In the genomic region with DNA sequence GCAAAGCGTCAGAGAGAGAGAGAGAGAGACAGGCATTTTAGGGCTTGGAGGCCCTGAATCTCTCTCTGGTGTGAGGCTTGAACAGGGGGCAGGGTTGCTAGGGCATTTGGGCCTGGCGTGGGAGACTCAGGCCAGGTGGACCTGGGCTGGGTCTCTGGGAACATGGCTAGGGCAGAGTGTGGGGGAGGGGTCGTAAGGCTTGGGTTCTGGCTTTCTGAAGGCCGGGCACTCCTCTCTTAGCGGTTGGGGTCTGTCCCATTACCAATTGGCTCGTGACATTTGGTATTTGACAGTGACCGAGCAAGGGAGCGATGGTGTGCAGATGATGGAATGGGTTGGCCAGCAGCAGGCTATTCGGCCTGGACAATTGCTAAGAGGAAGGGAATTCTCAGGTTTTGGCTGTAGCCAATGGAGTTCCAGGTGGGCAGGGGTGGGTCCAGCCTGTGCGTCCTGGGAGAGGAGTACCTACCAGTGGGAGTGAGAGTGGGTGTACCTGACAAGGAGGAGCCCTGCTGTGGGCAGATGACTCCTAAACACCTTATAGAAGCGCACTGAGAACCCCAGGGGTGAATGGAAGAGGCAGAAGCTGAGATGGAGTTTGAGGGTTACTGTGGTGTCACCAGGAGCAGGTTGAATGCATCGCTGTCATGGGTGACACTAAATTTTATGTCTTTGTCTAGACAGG, we compare ENCODE assay signal across 8 mouse cellular contexts. TPM values are rescaled to one million over a fixed set of nuclear protein-coding genes. Genes with fewer than 3 reads are reported as not detected.
DNase-seq lines count a peak whose midpoint lies in the region; ATAC-seq and TF ChIP-seq lines count a peak whose summit lies in the region.

No protein-coding gene starts in this region.

- H3K4me3 ChIP-seq in heart, embryonic 14.5 days (ENCODE audit: control insufficient read depth in 1 of 2, insufficient read depth in 1 of 2, low read depth in 1 of 2, low read length in 2 of 2): peak overlapping the region; percentile 56 to 59
- H3K4me3 ChIP-seq in ES-E14 (ENCODE audit: insufficient read depth in 1 of 2, low read depth in 1 of 2, low read length in 2 of 2, poor library complexity in 1 of 2, severe bottlenecking in 1 of 2): peak overlapping the region; percentile 80 to 88
- H3K4me3 ChIP-seq in forebrain, embryonic 11.5 days (ENCODE audit: low read depth, low read length): peak overlapping the region; percentile 68
- peak overlapping the region; percentile 5 to 39; a peak in 2 of 4 replicates for H3K4me3 ChIP-seq in liver, embryonic 14.5 days (ENCODE audit: insufficient read depth in 1 of 2, low read depth in 2 of 2, low read length in 2 of 2)

- no peak for TF ChIP-seq EP300 in liver, embryonic 14.5 days (IDR thresholded peaks at IDR 0.05; ENCODE audit: low read depth)

- in situ Hi-C loops in ES-E14 (cut with MboI; ENCODE audit: low sequenced_read_pairs in 2 of 2, unreplicated experiment in 2 of 2): no loop called here

- H3K4me1 ChIP-seq in heart, embryonic 14.5 days (ENCODE audit: control insufficient read depth in 2 of 2, insufficient read depth in 2 of 2, low read length in 2 of 2): peaks cover 4 to 24% of the 10 kb centered on the region in 2 experiments; a peak in 3 of 4 replicates
- H3K4me1 ChIP-seq in ES-E14 (ENCODE audit: control insufficient read depth in 2 of 2, insufficient read depth in 2 of 2, low read length in 2 of 2, poor library complexity in 1 of 2): peaks cover 0 to 23% of the 10 kb centered on the region in 2 experiments; a peak in 2 of 4 replicates
- peaks cover 13% of the 10 kb centered on the region; the same call in 1 of the 2 replicates for H3K4me1 ChIP-seq in forebrain, embryonic 11.5 days (replicated peaks; ENCODE audit: control insufficient read depth, insufficient read depth, low read length)
- H3K4me1 ChIP-seq in liver, embryonic 14.5 days (replicated peaks; ENCODE audit: control insufficient read depth in 2 of 2, insufficient read depth in 2 of 2, low read length in 1 of 2): no peaks in the 10 kb centered on the region

- no peak for DNase-seq in heart, adult 11 months
- no peak for DNase-seq in ES-E14 (ENCODE audit: low read depth, low spot score)
- no peak for DNase-seq in forebrain, embryonic 11.5 days (ENCODE audit: low spot score)
- no peak for DNase-seq in liver, embryonic 14.5 days (ENCODE audit: low read depth in 3 of 3, low spot score in 3 of 3)
- DNase-seq in right cerebral cortex, postnatal 36 days (ENCODE audit: low spot score in 2 of 2): no peak
- DNase-seq in left cerebral cortex, adult 11 months (ENCODE audit: low spot score): no peak

- peak overlapping the region; percentile 88 for H3K4me2 ChIP-seq in heart, embryonic 14.5 days (ENCODE audit: low read length)
- peak overlapping the region; percentile 95 for H3K4me2 ChIP-seq in forebrain, embryonic 11.5 days (ENCODE audit: low read depth, low read length, severe bottlenecking)
- H3K4me2 ChIP-seq in liver, embryonic 14.5 days (ENCODE audit: low read depth): peak overlapping the region; percentile 48

- no peak for ATAC-seq in heart, embryonic 14.5 days (ENCODE audit: insufficient number of reproducible peaks, insufficient read depth, low FRiP score, low read depth)
- no peak for ATAC-seq in forebrain, embryonic 11.5 days (replicated peaks; ENCODE audit: low FRiP score)
- ATAC-seq in liver, embryonic 14.5 days (ENCODE audit: insufficient read depth): no peak
- no peak for ATAC-seq in CD4-positive, CD25-positive, alpha-beta regulatory T cell, adult 4 months

- no peak for TF ChIP-seq CTCF in liver, embryonic 14.5 days (IDR thresholded peaks at IDR 0.05; ENCODE audit: low read depth)

- peaks cover 48% of the 10 kb centered on the region for H3K27me3 ChIP-seq in heart, embryonic 14.5 days (ENCODE audit: control insufficient read depth, insufficient read depth, low read length)
- H3K27me3 ChIP-seq in forebrain, embryonic 11.5 days (ENCODE audit: control insufficient read depth, insufficient read depth, low read length): peaks cover 6% of the 10 kb centered on the region; the same call in 1 of the 2 replicates
- H3K27me3 ChIP-seq in liver, embryonic 14.5 days (ENCODE audit: control insufficient read depth, insufficient read depth, low read length): peaks cover 34% of the 10 kb centered on the region

- H3K9me3 ChIP-seq in heart, embryonic 14.5 days (ENCODE audit: control insufficient read depth, low read length): no peaks in the 10 kb centered on the region
- no peaks in the 10 kb centered on the region for H3K9me3 ChIP-seq in ES-E14 (ENCODE audit: control insufficient read depth, insufficient read depth, low read depth, low read length)
- no peaks in the 10 kb centered on the region for H3K9me3 ChIP-seq in forebrain, embryonic 11.5 days (ENCODE audit: control insufficient read depth, low read length)
- H3K9me3 ChIP-seq in liver, embryonic 14.5 days (ENCODE audit: control insufficient read depth, low read length): no peaks in the 10 kb centered on the region

- peak overlapping the region; percentile 64 for H3K9ac ChIP-seq in heart, embryonic 14.5 days (ENCODE audit: low read length)
- peak overlapping the region; percentile 79 for H3K9ac ChIP-seq in ES-E14 (ENCODE audit: insufficient read depth, low read depth, low read length, poor library complexity, severe bottlenecking)
- H3K9ac ChIP-seq in forebrain, embryonic 11.5 days (ENCODE audit: low read length): peak overlapping the region; percentile 81
- no peak overlapping the region for H3K9ac ChIP-seq in liver, embryonic 14.5 days (replicated peaks)

- 44% methylated on average over 12 of the region's 12 CpGs for WGBS in heart, embryonic 14.5 days
- 31% methylated on average over 12 of the region's 12 CpGs for WGBS in forebrain, embryonic 11.5 days
- 41% methylated on average over 12 of the region's 12 CpGs for WGBS in liver, embryonic 14.5 days (ENCODE audit: insufficient replicate concordance)

- no peaks in the 10 kb centered on the region for H3K36me3 ChIP-seq in heart, embryonic 14.5 days (ENCODE audit: control insufficient read depth, insufficient read depth, low read length)
- H3K36me3 ChIP-seq in ES-E14 (ENCODE audit: control insufficient read depth, insufficient read depth, low read length, poor library complexity, severe bottlenecking): no peaks in the 10 kb centered on the region; the same call in 1 of the 2 replicates
- H3K36me3 ChIP-seq in forebrain, embryonic 11.5 days (ENCODE audit: control insufficient read depth, insufficient read depth, low read length): no peaks in the 10 kb centered on the region; the same call in 1 of the 2 replicates
- H3K36me3 ChIP-seq in liver, embryonic 14.5 days (replicated peaks; ENCODE audit: control insufficient read depth, insufficient read depth, low read depth): no peaks in the 10 kb centered on the region

- no peak overlapping the region for H3K27ac ChIP-seq in heart, embryonic 14.5 days (replicated peaks in 1 of 2; ENCODE audit: control insufficient read depth in 1 of 2, insufficient read depth in 1 of 2, low read depth in 2 of 2, low read length in 2 of 2)
- H3K27ac ChIP-seq in ES-E14 (ENCODE audit: insufficient read depth, low read depth, low read length, poor library complexity, severe bottlenecking): no peak overlapping the region
- no peak overlapping the region for H3K27ac ChIP-seq in forebrain, embryonic 11.5 days (ENCODE audit: low read depth, low read length)
- no peak overlapping the region for H3K27ac ChIP-seq in liver, embryonic 14.5 days

TF ChIP-seq in ES-E14, 5 proteins besides CTCF, POLR2A, EP300 and RAD21:
- TF ChIP-seq MAFK (IDR thresholded peaks at IDR 0.05; ENCODE audit: insufficient read depth, low read depth, low read length): no peak
- no peak for TF ChIP-seq CHD2 (IDR thresholded peaks at IDR 0.05; ENCODE audit: low read depth, low read length)
- no peak for TF ChIP-seq ZNF384 (IDR thresholded peaks at IDR 0.05; ENCODE audit: low read depth, low read length)
- TF ChIP-seq HCFC1 (IDR thresholded peaks at IDR 0.05; ENCODE audit: borderline replicate concordance, insufficient read depth, low read length): no peak
- TF ChIP-seq ZC3H11A (IDR thresholded peaks at IDR 0.05; ENCODE audit: borderline replicate concordance, low read depth, low read length): no peak

RNA-seq across cellular contexts. Expression of gene Tmem121, which starts 0.7 kb away (rescaled TPM):
- polyA plus RNA-seq in heart, embryonic 14.5 days (2014; fragmentation: Nextera tagmentation; extraction: Ambion mirVana): 1.1 and 1.2 TPM in 2 replicates
- 12.5 and 20.3 TPM in 2 replicates for total RNA-seq in ES-E14 (2012; rRNA removed)
- polyA plus RNA-seq in forebrain, embryonic 11.5 days (2014; fragmentation: Nextera tagmentation; extraction: Ambion mirVana): 17.0 and 20.3 TPM in 2 replicates
- polyA plus RNA-seq in liver, embryonic 14.5 days (2012; rRNA removed): 0.29 and 0.54 TPM in 2 replicates
- 0.11 TPM in 1 of 2 replicates, not detected in the other for polyA plus RNA-seq in liver, embryonic 14.5 days (2014; fragmentation: Nextera tagmentation; extraction: Ambion mirVana)
- not detected for polyA plus RNA-seq in CD4-positive, CD25-positive, alpha-beta regulatory T cell, adult 4 months (2017; shearing (Covaris generic))

RNA-seq across cellular contexts. Expression of gene Tedc1, which starts 30.2 kb away (rescaled TPM):
- 13.3 and 17.5 TPM in 2 replicates for polyA plus RNA-seq in heart, embryonic 14.5 days (2014; fragmentation: Nextera tagmentation; extraction: Ambion mirVana)
- total RNA-seq in ES-E14 (2012; rRNA removed): 30.3 and 48.0 TPM in 2 replicates
- 57.2 and 58.2 TPM in 2 replicates for polyA plus RNA-seq in forebrain, embryonic 11.5 days (2014; fragmentation: Nextera tagmentation; extraction: Ambion mirVana)
- 8.2 and 12.0 TPM in 2 replicates for polyA plus RNA-seq in liver, embryonic 14.5 days (2012; rRNA removed)
- polyA plus RNA-seq in liver, embryonic 14.5 days (2014; fragmentation: Nextera tagmentation; extraction: Ambion mirVana): 6.4 and 6.8 TPM in 2 replicates
- 1 to 10 TPM; 1.5 to 3.3 TPM for polyA plus RNA-seq in CD4-positive, CD25-positive, alpha-beta regulatory T cell, adult 4 months (2017; shearing (Covaris generic))

RNA-seq across cellular contexts. Expression of gene Crip1, which starts 40.4 kb away (rescaled TPM):
- polyA plus RNA-seq in heart, embryonic 14.5 days (2014; fragmentation: Nextera tagmentation; extraction: Ambion mirVana): 586 and 589 TPM in 2 replicates
- 173 and 210 TPM in 2 replicates for total RNA-seq in ES-E14 (2012; rRNA removed)
- polyA plus RNA-seq in forebrain, embryonic 11.5 days (2014; fragmentation: Nextera tagmentation; extraction: Ambion mirVana): 61.3 and 66.5 TPM in 2 replicates
- 41.5 and 87.7 TPM in 2 replicates for polyA plus RNA-seq in liver, embryonic 14.5 days (2012; rRNA removed)
- 100.0 and 101 TPM in 2 replicates for polyA plus RNA-seq in liver, embryonic 14.5 days (2014; fragmentation: Nextera tagmentation; extraction: Ambion mirVana)
- 1,000 to 10,000 TPM in 1 of 2 experiments, 100 to 1,000 TPM in 1; 784 to 1,045 TPM for polyA plus RNA-seq in CD4-positive, CD25-positive, alpha-beta regulatory T cell, adult 4 months (2017; shearing (Covaris generic))

RNA-seq across cellular contexts. Expression of gene Crip2, which starts 46.4 kb away (rescaled TPM):
- polyA plus RNA-seq in heart, embryonic 14.5 days (2014; fragmentation: Nextera tagmentation; extraction: Ambion mirVana): 1,706 and 1,786 TPM in 2 replicates
- 54.6 and 62.2 TPM in 2 replicates for total RNA-seq in ES-E14 (2012; rRNA removed)
- polyA plus RNA-seq in forebrain, embryonic 11.5 days (2014; fragmentation: Nextera tagmentation; extraction: Ambion mirVana): 186 and 217 TPM in 2 replicates
- polyA plus RNA-seq in liver, embryonic 14.5 days (2012; rRNA removed): 29.3 and 37.4 TPM in 2 replicates
- 35.0 and 38.1 TPM in 2 replicates for polyA plus RNA-seq in liver, embryonic 14.5 days (2014; fragmentation: Nextera tagmentation; extraction: Ambion mirVana)
- polyA plus RNA-seq in CD4-positive, CD25-positive, alpha-beta regulatory T cell, adult 4 months (2017; shearing (Covaris generic)): 1 to 10 TPM; 5.7 to 6.9 TPM

Comparison
In these comparisons a context has a peak if more than half of its experiments do, and no peak if none do; other contexts are left out.
1. H3K4me3 ChIP-seq: peak in every context shown above with its lines; median percentile 84 in ES-E14; 68 in forebrain, embryonic 11.5 days; 58 in heart, embryonic 14.5 days; 22 in liver, embryonic 14.5 days.